Mouse (Mus musculus) kidney, adult 2 months (tissue): ENCODE data around the gene Mcrip1.

ENCODE experiments used
- CTCF ChIP-seq: fragments of 200-500 bp; conservative IDR thresholded peaks from 2 replicates; pipeline ENCODE4 v1.5.1; 2011; ENCODE audit warnings: low read depth, mild to moderate bottlenecking, control low read depth, low read length, moderate library complexity, mixed read lengths; ENCODE audit not compliant: insufficient read depth, insufficient read length
- POLR2A ChIP-seq: fragments of 200-500 bp; IDR thresholded peaks from one replicate; pipeline ENCODE4 v1.6.1; 2011; ENCODE audit warnings: low read depth, low read length, control low read depth

- no peak for TF ChIP-seq CTCF
- no peak for TF ChIP-seq POLR2A
These were observed 19.2 kb downstream of the Mcrip1 start, which contains the start of gene Gcgr for GRCm38 (mm10) chr11:120530085-120530964.
